Mouse (Mus musculus) kidney, embryonic 14.5 days (tissue): ENCODE measurements around the gene Arg2. TPM values are rescaled to one million over a fixed set of nuclear protein-coding genes. Genes with fewer than 3 reads are reported as not detected.

ENCODE experiments used
- ATAC-seq: fragments of 200-750 bp; cut with Nextera tagmentation; 2 replicates; pipeline ENCODE4 v1.8.0; 2017; ENCODE audit warnings: moderate number of reproducible peaks, mild to moderate bottlenecking, moderate TSS enrichment, moderate library complexity; ENCODE audit not compliant: low FRiP score, low TSS enrichment
- H3K27ac ChIP-seq: fragments of 300-500 bp; sonication (generic); 2 replicates; pipeline ENCODE4 v1.5.1; 2014; ENCODE audit warnings: low read depth, mild to moderate bottlenecking, low read length, moderate library complexity, mixed read lengths
- H3K27me3 ChIP-seq: fragments of 300-500 bp; sonication (generic); 2 replicates; pipeline ENCODE4 v1.6.1; 2014; ENCODE audit warnings: mild to moderate bottlenecking, low read length; ENCODE audit not compliant: control insufficient read depth, insufficient read depth
- H3K36me3 ChIP-seq: fragments of 300-500 bp; sonication (generic); 2 replicates; pipeline ENCODE4 v1.6.1; 2014; ENCODE audit warnings: low read length, mixed read lengths; ENCODE audit not compliant: control insufficient read depth, insufficient read depth
- H3K4me1 ChIP-seq: fragments of 300-500 bp; sonication (generic); 2 replicates; pipeline ENCODE4 v1.6.1; 2014; ENCODE audit warnings: low read length, mixed read lengths; ENCODE audit not compliant: control insufficient read depth, insufficient read depth
- H3K4me2 ChIP-seq: fragments of 300-500 bp; sonication (generic); replicated peaks from 2 replicates; pipeline ENCODE4 v1.6.1; 2014; ENCODE audit warnings: low read depth, mild to moderate bottlenecking, low read length
- H3K4me3 ChIP-seq: fragments of 300-500 bp; sonication (generic); 2 replicates; pipeline ENCODE4 v1.5.1; 2014; ENCODE audit warnings: mild to moderate bottlenecking, low read length
- H3K9ac ChIP-seq: fragments of 300-500 bp; sonication (generic); 2 replicates; pipeline ENCODE4 v1.6.1; 2014; ENCODE audit warnings: low read depth, mild to moderate bottlenecking, low read length, moderate library complexity
- H3K9me3 ChIP-seq: fragments of 300-500 bp; sonication (generic); 2 replicates; pipeline ENCODE4 v1.6.1; 2016; ENCODE audit warnings: low read length; ENCODE audit not compliant: control insufficient read depth
- WGBS: fragments of 180-500 bp; shearing (Covaris S2); extraction: QIAGEN DNeasy Blood & Tissue Kit; methylation state at CpG from one replicate; pipeline ENCODE4 v1.1.7; 2014; 5-methylcytosine and 5-hydroxymethylcytosine counted together
- polyA plus RNA-seq: library from polyadenylated mRNA; unstranded; fragments of >200 nt; fragmentation: Nextera tagmentation; extraction: Ambion mirVana; gene quantifications from 2 replicates; pipeline ENCODE4 v1.2.1, GENCODE M21; 2014

Arg2 gene
- 17.5 and 18.0 TPM in 2 replicates for polyA plus RNA-seq

DNA sequence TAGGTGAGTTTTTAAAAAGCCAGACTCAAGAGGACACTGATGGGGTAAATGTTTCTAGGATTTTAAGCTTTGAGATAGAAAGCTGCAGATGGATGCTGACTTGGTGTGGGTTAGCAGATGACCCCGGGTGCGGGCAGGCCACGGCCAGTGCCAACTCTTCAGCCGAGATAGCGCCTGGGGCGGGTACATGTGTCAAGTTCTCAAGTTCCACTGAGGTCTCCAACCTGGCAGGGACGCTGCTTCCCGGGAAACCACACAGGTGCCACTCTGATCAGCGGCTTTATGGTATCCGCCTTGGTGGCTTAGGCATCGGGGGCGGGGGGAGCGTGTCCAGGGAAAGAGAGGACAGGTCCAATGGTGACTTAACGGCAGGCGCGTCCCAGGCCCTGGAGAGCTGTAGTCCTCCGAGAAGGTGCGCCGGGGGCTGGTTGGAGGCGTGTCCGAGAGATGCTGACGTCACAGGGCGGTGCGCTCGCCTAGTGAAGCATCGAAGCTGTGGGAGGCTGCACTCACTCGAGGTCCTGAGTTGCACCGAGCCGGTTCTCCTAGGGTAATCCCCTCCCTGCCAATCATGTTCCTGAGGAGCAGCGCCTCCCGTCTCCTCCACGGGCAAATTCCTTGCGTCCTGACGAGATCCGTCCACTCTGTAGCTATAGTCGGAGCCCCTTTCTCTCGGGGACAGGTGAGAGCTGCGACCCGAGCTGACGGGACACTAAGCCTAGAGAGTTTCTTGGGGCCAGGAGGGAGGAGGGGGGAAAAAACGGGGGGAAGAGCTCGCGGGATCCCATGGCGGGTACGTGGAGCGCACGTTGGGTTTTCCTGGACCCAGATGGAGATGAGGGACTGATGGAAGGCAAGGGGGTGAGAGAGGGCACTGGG lies at the start of gene Arg2:
Arg2 (plus strand) TSS at position 479 of the 879 bp plus-strand sequence.
- H3K9ac ChIP-seq = peak within 1 kb of the TSS; percentile 24
- no peak within 1 kb of the TSS for H3K27ac ChIP-seq
- WGBS = under 1% methylated on average over 47 of the region's 47 CpGs
- ATAC-seq = peak; percentile 98
- no peaks in the 10 kb centered on the region for H3K4me1 ChIP-seq
- H3K9me3 ChIP-seq = no peaks in the 10 kb centered on the region
- peak within 1 kb of the TSS; percentile 31 for H3K4me3 ChIP-seq
- H3K27me3 ChIP-seq = peaks cover 32% of the 10 kb centered on the region
- peak within 1 kb of the TSS; percentile 49 for H3K4me2 ChIP-seq
- H3K36me3 ChIP-seq = no peaks in the 10 kb centered on the region

DNA sequence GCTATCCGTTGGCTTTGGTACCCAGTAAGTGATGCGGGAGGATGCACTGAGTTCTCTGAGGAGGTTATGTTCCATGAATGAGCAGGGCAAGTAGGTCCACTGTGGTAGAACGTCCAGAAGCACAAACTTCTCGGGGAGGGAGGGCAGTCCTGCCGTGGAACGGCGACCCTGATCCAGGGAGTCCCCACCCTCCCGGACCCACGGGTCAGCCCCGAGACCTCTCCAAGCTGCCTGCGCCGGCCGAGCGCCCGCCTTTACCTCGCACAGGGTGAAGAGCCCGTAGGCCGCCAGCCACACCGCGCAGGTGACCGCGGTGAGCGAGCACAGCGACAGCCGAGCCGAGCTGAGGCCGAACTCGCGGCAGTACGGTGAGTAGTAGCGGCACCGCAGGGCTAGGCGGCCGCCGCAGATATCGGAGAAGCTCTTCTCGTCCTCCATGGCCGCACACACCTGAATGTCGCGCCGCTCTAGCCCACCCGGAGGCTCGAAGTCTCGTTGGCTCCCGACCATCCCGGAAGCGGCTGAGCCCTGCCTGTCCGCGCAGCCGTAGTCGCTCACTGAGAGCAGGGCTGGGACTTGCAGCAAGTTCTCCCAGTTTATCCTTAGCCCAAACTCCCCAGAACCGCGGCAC lies 41.3 kb upstream of the Arg2 start, which contains the start of gene Pigh:
Pigh (minus strand) TSS at position 470 of the 631 bp plus-strand sequence.
- Histone ChIP-seq H3K4me1 (no peaks in the 10 kb centered on the region), H3K27ac (no peak within 1 kb of the TSS), H3K27me3 (no peaks in the 10 kb centered on the region), H3K36me3 (no peaks in the 10 kb centered on the region), H3K9me3 (no peaks in the 10 kb centered on the region), H3K4me2 (peak within 1 kb of the TSS; percentile 51), H3K9ac (peak within 1 kb of the TSS; percentile 80), H3K4me3 (peak within 1 kb of the TSS; percentile 73)
- ATAC-seq = peak; percentile 98
- WGBS = under 1% methylated on average over 53 of the region's 53 CpGs

DNA sequence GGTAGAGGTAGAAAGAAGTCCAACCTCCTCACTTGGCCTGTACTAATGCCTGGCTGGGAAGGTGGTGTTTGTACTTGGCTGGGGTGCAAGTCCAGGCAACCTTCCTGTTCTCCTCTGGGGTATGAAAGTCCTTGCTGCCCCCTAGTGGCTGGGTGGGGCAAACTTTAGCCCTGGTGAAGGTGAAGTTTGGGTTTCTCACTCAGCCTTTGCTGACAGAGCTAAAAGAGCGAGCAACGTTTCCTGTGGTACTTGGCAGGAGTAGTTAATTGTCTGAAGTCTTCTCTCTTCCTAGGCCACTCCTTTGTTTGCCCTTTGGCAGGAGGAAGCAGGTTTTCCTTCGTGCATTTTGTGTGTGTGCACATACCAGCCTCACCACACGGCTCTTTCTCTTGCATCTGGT lies 38.0 kb upstream of the Arg2 start:
- WGBS = 48% methylated on average over 4 of the region's 4 CpGs

DNA sequence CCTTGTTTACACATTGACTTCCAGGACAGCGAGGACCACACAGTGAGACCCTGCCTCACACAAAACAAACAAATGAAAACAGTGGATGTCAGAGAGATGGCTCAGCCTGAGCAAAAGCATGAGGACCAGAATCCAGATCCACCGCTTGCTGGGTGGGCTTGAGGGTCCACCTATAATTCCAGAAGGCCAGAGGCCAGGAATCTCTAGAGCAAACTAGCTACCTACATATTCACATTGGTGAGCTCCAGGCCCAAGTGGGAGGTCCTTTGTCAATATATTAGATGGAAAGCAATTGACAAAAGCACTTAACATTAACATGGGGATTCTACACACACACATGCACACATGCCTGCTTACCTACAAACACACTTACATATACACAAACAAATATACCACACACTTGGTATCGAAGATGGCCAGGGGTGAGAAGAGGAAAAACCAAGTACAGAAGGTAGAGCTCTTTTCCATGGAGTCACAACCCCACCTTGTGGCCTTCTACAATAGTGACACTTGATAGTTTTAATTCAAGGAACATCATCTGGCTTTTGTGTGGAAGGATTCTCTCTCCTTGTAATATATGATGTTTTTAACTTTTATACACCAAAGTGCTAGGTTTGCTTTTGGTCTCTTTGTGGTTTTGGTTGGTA lies 33.3 kb upstream of the Arg2 start:
- H3K4me1 ChIP-seq = no peaks in the 10 kb centered on the region
- H3K4me3 ChIP-seq = no peak overlapping the region
- no peaks in the 10 kb centered on the region for H3K27me3 ChIP-seq
- H3K36me3 ChIP-seq = no peaks in the 10 kb centered on the region
- no peak overlapping the region for H3K4me2 ChIP-seq
- ATAC-seq = no peak
- no peaks in the 10 kb centered on the region for H3K9me3 ChIP-seq
- no peak overlapping the region for H3K9ac ChIP-seq
- WGBS = 69% methylated on average over 3 of the region's 3 CpGs
- no peak overlapping the region for H3K27ac ChIP-seq

More for the DNA sequence above, 38.0 kb upstream of the Arg2 start:
- Histone ChIP-seq H3K9me3 (no peaks in the 10 kb centered on the region), H3K4me1 (no peaks in the 10 kb centered on the region), H3K36me3 (no peaks in the 10 kb centered on the region), H3K9ac (no peak overlapping the region), H3K27me3 (no peaks in the 10 kb centered on the region), H3K4me2 (no peak overlapping the region), H3K27ac (no peak overlapping the region), H3K4me3 (no peak overlapping the region)
- ATAC-seq = no peak

DNA sequence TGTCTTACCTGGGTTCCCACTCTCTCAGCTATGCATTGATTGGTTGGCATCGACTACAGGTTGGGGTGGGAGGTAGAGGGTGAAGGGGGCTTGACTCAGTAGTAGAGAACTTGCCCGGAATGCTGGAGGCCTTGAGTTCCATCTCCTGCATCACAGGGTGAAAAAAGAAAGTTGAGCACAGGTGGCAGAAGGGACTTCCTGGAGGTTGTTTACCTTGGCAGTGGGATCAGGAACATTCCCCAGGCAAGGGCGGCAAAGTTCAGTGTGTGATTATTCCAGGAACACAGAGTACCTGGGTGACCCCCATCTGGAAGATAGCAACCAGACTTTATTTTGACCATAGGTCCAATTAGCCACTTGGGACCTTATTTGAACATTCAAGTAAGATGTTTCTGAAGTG lies 26.8 kb upstream of the Arg2 start:
- no peak overlapping the region for H3K9ac ChIP-seq
- H3K36me3 ChIP-seq = no peaks in the 10 kb centered on the region
- H3K9me3 ChIP-seq = no peaks in the 10 kb centered on the region
- no peak for ATAC-seq
- H3K4me1 ChIP-seq = no peaks in the 10 kb centered on the region
- H3K4me3 ChIP-seq = no peak overlapping the region
- H3K27me3 ChIP-seq = no peaks in the 10 kb centered on the region
- WGBS = 79% methylated on average over 3 of the region's 3 CpGs
- no peak overlapping the region for H3K4me2 ChIP-seq
- no peak overlapping the region for H3K27ac ChIP-seq

DNA sequence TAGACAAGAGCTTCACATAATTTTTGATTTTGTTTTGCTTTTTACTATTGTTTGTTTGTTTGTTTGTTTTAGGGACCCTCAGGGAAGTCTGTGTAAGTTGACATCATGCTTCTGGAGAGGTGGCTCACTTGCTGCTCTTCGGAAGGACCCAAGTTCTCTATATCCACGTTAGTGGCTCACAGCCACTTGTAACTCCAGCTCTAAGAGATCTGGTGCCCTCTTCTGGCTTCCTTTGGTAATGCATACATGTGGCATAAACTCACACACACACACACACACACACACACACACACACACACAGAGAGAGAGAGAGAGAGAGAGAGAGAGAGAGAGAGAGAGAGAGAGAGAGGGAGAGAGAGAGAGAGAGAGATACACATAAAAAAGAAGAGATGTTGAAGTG lies 26.0 kb upstream of the Arg2 start:
- H3K4me3 ChIP-seq = no peak overlapping the region
- H3K27me3 ChIP-seq = no peaks in the 10 kb centered on the region
- no peak overlapping the region for H3K27ac ChIP-seq
- WGBS = 80% methylated on average over 2 of the region's 2 CpGs
- no peaks in the 10 kb centered on the region for H3K9me3 ChIP-seq
- no peak overlapping the region for H3K9ac ChIP-seq
- ATAC-seq = no peak
- H3K4me1 ChIP-seq = no peaks in the 10 kb centered on the region
- H3K36me3 ChIP-seq = no peaks in the 10 kb centered on the region
- no peak overlapping the region for H3K4me2 ChIP-seq

DNA sequence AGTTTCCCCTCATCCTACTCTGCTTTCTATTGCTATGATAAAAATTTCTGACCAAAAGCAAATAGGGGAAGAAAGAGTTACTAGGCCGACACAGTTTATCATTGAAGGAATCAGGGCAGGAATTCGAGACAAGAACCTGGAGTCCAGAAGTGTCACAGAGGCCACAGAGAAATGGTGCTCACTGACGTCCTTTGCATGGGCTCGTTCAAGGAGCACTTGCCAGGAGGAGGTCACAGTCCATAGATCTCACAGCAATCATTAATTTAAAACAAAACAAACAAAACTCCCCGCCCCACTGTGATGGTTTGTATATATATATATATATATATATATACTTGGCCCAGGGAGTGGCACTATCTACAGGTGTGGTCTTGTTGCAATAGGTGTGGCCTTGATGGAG lies 25.3 kb upstream of the Arg2 start:
- Histone ChIP-seq H3K27ac (no peak overlapping the region), H3K9me3 (no peaks in the 10 kb centered on the region), H3K27me3 (no peaks in the 10 kb centered on the region), H3K9ac (no peak overlapping the region), H3K4me2 (no peak overlapping the region), H3K4me1 (no peaks in the 10 kb centered on the region), H3K4me3 (no peak overlapping the region), H3K36me3 (no peaks in the 10 kb centered on the region)
- WGBS = 78% methylated on average over 5 of the region's 5 CpGs
- ATAC-seq = no peak

DNA sequence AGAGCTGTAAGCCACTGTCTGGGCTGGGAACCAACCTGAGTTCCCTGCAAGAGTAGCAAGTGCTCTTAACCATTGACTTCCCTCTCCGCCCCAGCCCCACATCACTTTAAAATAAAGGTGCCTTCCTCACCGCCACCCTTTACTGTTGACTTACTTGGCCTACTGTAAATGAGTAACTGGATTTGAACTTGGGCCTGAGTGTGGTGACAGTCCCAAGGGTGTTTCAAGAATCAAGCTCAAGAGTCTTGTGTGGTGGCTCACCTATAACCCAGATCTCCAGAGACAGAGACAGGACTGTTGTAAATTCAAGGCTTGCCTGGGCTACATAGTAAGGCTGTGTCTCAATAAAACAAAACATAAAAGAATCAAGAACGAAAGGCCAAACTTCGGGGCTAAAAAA lies 11.6 kb upstream of the Arg2 start:
- no peaks in the 10 kb centered on the region for H3K27me3 ChIP-seq
- no peak overlapping the region for H3K9ac ChIP-seq
- H3K27ac ChIP-seq = no peak overlapping the region
- H3K4me2 ChIP-seq = no peak overlapping the region
- H3K4me1 ChIP-seq = no peaks in the 10 kb centered on the region
- WGBS = 86% methylated on average over 4 of the region's 4 CpGs
- no peak overlapping the region for H3K4me3 ChIP-seq
- no peak for ATAC-seq
- no peaks in the 10 kb centered on the region for H3K9me3 ChIP-seq
- H3K36me3 ChIP-seq = no peaks in the 10 kb centered on the region

DNA sequence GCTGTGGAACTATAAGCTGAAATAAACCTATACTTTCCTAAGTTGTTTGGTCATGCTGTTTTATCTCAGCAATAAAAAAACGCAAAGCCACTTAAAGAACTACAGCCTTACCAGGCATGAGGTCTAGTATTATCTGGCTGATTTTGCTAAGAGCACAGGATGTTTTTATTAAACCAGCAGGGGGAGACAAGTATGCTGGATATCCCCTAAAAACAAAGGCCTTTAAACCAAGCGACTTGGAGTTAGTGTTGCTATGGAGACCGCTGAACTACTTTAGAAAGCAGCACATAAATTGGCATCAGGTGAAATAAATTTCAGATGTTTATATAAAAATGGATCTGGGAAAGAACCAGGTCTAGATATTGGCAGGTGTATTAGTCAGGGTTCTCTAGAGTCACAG lies 7.8 kb upstream of the Arg2 start:
- 36% methylated on average over 3 of the region's 3 CpGs for WGBS
- Histone ChIP-seq H3K36me3 (no peaks in the 10 kb centered on the region), H3K4me3 (no peak overlapping the region), H3K9ac (no peak overlapping the region), H3K9me3 (no peaks in the 10 kb centered on the region), H3K27ac (no peak overlapping the region), H3K27me3 (no peaks in the 10 kb centered on the region), H3K4me2 (no peak overlapping the region), H3K4me1 (no peaks in the 10 kb centered on the region)
- ATAC-seq = no peak
